Mouse (Mus musculus): ENCODE data around the gene Btbd11. TPM values are rescaled to one million over a fixed set of nuclear protein-coding genes. Genes with fewer than 3 reads are reported as not detected.

Gene Btbd11
- polyA plus RNA-seq, 1 experiment from 2014 or later, result 9.1 TPM

DNA sequence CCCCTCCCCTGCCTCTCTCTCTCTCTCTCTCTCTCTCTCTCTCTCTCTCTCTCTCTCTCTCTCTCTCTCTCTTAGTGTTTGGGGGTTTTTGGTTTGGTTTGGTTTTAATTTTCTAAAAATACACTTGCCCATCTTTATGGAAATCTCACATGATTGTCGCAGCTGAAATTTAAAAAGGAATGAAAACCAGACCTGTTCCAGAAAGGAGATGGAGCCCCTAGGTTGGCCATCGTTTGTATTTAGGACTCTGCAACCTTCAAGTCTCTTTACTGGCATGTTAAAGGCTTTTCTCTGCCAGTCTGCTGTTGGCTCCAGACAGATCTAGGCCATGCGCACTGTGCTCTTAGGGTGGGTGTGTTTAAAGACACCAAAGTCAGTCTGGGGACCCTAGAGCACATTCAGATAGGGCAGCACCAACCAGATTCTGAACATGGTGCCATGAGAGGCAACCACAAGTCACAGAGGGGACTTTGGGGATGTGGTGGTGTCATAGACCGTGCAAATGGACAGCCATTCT is 238.6 kb downstream of the Btbd11 start:
- H3K27me3 ChIP-seq, result 0 out of 2 replicates have a peak, but pooled peaks cover 6% of the 10 kb centered on the region
- peak overlapping the region; percentile 42 for H3K4me3 ChIP-seq (replicated peaks)
- ATAC-seq (ENCODE audit: low FRiP score), result no peak
- no peaks in the 10 kb centered on the region for H3K36me3 ChIP-seq (replicated peaks)
- peaks cover 5% of the 10 kb centered on the region; the same call in 1 of the 2 replicates for H3K4me1 ChIP-seq
- H3K27ac ChIP-seq, result no peak overlapping the region
- WGBS, result 61% methylated on average over 4 of the region's 4 CpGs
- peak overlapping the region; percentile 44; the same call in 1 of the 2 replicates for H3K9ac ChIP-seq
- H3K4me2 ChIP-seq, result peak overlapping the region; percentile 69
- no peaks in the 10 kb centered on the region for H3K9me3 ChIP-seq

DNA sequence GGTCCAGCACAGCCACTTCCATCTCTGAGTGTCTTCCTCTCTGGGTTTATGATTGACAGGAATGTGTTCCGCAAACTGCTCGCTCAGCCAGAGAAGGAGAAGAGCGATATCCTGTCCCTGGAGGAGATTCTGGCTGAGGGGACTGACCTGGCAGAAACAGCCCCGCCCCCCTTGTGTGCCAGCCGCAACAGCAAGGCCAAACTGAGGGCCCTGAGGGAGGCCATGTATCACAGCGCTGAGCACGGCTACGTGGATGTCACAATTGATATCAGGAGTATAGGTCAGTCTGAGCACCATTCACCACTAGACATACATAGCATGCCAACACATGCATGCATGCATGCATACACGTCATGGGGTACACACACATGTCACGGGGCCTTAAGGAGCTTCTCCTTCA is 245.4 kb downstream of the Btbd11 start:
- H3K4me2 ChIP-seq, result no peak overlapping the region
- H3K27me3 ChIP-seq, result no peaks in the 10 kb centered on the region
- H3K27ac ChIP-seq, result no peak overlapping the region
- ATAC-seq (ENCODE audit: low FRiP score), result no peak
- no peak overlapping the region for H3K4me3 ChIP-seq (replicated peaks)
- WGBS, result 91% methylated on average over 10 of the region's 10 CpGs
- H3K9me3 ChIP-seq, result no peaks in the 10 kb centered on the region
- no peak overlapping the region for H3K9ac ChIP-seq
- no peaks in the 10 kb centered on the region for H3K36me3 ChIP-seq (replicated peaks)
- H3K4me1 ChIP-seq, result no peaks in the 10 kb centered on the region

DNA sequence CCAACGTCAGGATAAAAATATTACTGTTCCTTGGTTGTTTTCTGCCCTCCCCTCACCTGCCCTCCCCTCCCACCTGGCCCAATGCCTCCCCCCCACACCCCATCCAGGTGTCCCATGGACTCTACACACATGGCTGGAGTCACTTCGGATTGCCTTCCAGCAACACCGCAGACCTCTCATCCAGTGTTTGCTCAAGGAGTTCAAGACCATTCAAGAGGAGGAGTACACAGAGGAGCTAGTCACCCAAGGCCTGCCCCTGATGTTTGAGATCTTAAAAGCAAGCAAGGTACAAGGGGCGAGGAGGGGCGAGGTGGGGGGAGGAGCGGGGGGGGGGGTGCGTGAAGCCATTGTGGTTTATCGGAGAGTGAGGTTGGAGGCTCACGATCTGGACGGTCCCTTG is 247.0 kb downstream of the Btbd11 start:
- Histone ChIP-seq H3K4me3 (replicated peaks) (no peak overlapping the region), H3K27me3 (no peaks in the 10 kb centered on the region), H3K36me3 (replicated peaks) (no peaks in the 10 kb centered on the region), H3K27ac (no peak overlapping the region), H3K4me2 (no peak overlapping the region), H3K9me3 (no peaks in the 10 kb centered on the region), H3K4me1 (no peaks in the 10 kb centered on the region), H3K9ac (no peak overlapping the region)
- no peak for ATAC-seq (ENCODE audit: low FRiP score)
- WGBS, result 87% methylated on average over 9 of the region's 10 CpGs

DNA sequence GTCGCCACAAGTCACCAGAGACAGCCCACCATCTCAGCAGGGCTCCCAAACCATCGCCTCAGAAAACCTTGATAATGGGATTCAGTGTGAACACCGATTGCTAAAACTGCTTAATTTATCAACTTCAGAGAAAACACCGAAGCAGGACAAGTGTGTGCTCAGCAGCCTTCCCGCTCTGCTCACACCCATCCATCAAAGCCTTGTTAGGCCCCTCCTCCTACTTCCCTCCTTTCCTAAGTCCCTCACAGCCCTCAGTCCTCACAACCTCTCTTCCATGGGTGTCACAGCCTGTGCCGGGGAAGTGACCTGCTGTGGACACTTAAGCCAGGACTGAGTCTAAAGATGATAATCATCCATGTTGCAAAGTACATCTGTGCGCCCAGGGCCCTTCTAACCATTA is 251.0 kb downstream of the Btbd11 start:
- Histone ChIP-seq H3K4me2 (no peak overlapping the region), H3K9me3 (no peaks in the 10 kb centered on the region), H3K9ac (no peak overlapping the region), H3K4me3 (replicated peaks) (no peak overlapping the region), H3K27ac (no peak overlapping the region), H3K27me3 (no peaks in the 10 kb centered on the region), H3K36me3 (replicated peaks) (no peaks in the 10 kb centered on the region), H3K4me1 (no peaks in the 10 kb centered on the region)
- no peak for ATAC-seq (ENCODE audit: low FRiP score)
- 67% methylated on average over 7 of the region's 7 CpGs for WGBS

DNA sequence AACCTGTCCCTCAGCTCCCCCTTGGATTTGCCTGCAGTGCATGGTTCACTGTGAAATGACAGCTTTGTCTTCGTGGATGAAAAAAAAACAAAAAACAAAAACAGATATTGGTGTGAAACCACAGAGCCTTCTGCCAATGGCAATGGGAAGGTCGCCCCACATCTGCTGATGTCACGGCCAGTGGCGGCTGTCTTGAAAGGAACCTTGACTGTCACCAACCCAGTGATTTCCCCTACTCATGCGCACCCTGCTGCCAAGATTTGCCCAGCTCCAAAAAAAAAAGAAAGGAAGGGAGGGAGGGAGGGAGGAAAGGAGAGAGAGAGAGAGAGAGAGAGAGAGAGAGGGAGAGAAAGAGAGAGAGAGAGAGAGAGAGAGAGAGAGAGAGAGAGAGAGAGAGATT is 251.5 kb downstream of the Btbd11 start:
- Histone ChIP-seq H3K36me3 (replicated peaks) (no peaks in the 10 kb centered on the region), H3K9ac (no peak overlapping the region), H3K9me3 (no peaks in the 10 kb centered on the region), H3K27ac (no peak overlapping the region), H3K4me1 (no peaks in the 10 kb centered on the region), H3K4me3 (replicated peaks) (no peak overlapping the region), H3K27me3 (no peaks in the 10 kb centered on the region), H3K4me2 (no peak overlapping the region)
- no peak for ATAC-seq (ENCODE audit: low FRiP score)
- 69% methylated on average over 5 of the region's 5 CpGs for WGBS

DNA sequence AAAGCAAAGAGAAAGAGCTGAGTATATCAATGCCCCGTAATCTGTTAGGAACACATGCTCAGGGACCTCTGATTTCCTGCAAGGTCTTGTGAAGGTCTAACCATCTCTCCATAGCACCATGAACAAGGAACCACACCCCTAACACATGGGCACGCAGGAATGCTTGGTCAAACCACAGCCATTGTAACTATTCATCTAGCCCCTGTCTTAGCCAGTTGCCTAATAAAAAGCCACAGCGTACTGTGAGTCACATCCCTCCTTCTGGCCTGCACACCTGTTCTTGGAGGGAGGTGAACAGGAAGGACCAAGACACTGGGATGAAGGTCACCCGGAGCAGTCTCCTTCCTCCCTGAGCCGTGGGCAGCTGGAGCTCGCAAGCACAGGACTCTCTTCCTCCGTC is 253.0 kb downstream of the Btbd11 start:
- no peaks in the 10 kb centered on the region for H3K9me3 ChIP-seq
- WGBS, result 91% methylated on average over 7 of the region's 7 CpGs
- H3K27ac ChIP-seq, result no peak overlapping the region
- no peak overlapping the region for H3K4me2 ChIP-seq
- H3K27me3 ChIP-seq, result no peaks in the 10 kb centered on the region
- H3K36me3 ChIP-seq (replicated peaks), result no peaks in the 10 kb centered on the region
- no peak overlapping the region for H3K4me3 ChIP-seq (replicated peaks)
- no peak overlapping the region for H3K9ac ChIP-seq
- ATAC-seq (ENCODE audit: low FRiP score), result no peak
- no peaks in the 10 kb centered on the region for H3K4me1 ChIP-seq

DNA sequence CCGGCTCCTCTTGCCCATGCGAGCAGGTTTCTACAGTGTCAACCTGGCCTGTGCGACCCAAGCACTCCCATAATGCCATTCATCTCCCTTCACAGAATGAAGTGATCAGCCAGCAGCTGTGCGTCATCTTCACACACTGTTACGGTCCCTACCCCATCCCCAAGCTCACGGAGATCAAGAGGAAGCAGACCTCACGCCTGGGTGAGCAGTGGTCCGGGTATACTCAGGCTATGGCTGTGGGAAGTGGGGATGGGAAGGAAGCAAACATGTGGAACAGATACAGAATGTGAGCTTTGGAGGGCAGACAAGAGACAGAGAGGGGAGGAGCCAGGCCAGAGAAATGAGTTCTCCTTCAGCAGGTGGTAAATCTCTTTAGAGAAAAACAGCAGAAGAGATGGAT is 253.8 kb downstream of the Btbd11 start:
- H3K4me2 ChIP-seq, result no peak overlapping the region
- H3K9ac ChIP-seq, result no peak overlapping the region
- H3K36me3 ChIP-seq (replicated peaks), result no peaks in the 10 kb centered on the region
- 90% methylated on average over 8 of the region's 8 CpGs for WGBS
- no peaks in the 10 kb centered on the region for H3K9me3 ChIP-seq
- H3K4me1 ChIP-seq, result no peaks in the 10 kb centered on the region
- no peak for ATAC-seq (ENCODE audit: low FRiP score)
- H3K4me3 ChIP-seq (replicated peaks), result no peak overlapping the region
- H3K27ac ChIP-seq, result no peak overlapping the region
- H3K27me3 ChIP-seq, result no peaks in the 10 kb centered on the region

DNA sequence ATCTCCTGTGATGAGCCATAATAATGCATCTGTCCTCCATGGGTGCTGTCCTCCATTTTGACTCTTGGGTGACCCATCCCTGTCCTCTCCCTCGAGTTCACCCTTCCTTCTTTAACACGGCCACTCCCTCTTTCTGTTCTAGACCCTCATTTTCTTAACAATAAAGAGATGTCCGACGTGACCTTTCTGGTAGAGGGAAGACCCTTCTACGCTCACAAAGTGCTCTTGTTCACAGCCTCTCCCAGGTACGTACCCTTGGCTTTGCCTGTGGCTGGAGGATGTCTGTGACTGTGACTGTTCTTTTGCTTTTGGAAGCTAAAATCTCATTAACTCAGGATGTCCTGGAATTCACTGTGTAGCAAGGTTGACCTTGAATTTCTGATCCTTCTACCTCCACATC is 258.7 kb downstream of the Btbd11 start:
- 83% methylated on average over 6 of the region's 6 CpGs for WGBS
- no peak for ATAC-seq (ENCODE audit: low FRiP score)

DNA sequence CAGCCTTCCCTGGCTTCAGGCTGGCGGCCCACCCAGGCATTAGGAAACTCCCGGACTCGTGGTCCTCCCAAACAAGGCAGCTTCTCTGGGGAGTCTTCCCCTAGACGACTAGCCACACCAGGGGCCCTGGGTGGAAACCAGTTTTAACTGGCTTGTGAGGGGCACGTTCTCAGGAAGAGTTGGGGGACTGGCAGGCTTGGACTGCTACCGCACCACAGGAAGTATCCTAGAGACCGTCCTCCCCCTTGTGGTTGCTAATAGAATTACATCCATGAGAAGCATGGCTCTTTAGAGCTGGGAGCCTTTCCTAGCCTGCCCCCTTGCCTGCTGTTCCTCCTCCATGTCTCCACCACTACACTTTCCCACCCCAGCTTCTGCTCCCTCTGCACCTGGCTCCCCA is 265.1 kb downstream of the Btbd11 start:
- peak; percentile 73 for ATAC-seq (ENCODE audit: low FRiP score)
- 32% methylated on average over 7 of the region's 7 CpGs for whole genome bisulfite sequencing
- no peak overlapping the region for H3K4me2 ChIP-seq

More for the DNA sequence above, 258.7 kb downstream of the Btbd11 start:
- no peaks in the 10 kb centered on the region for H3K4me1 ChIP-seq
- no peaks in the 10 kb centered on the region for H3K9me3 ChIP-seq
- H3K4me2 ChIP-seq, result no peak overlapping the region
- H3K4me3 ChIP-seq (replicated peaks), result no peak overlapping the region
- no peaks in the 10 kb centered on the region for H3K27me3 ChIP-seq
- H3K27ac ChIP-seq, result no peak overlapping the region
- no peaks in the 10 kb centered on the region for H3K36me3 ChIP-seq (replicated peaks)
- H3K9ac ChIP-seq, result no peak overlapping the region

DNA sequence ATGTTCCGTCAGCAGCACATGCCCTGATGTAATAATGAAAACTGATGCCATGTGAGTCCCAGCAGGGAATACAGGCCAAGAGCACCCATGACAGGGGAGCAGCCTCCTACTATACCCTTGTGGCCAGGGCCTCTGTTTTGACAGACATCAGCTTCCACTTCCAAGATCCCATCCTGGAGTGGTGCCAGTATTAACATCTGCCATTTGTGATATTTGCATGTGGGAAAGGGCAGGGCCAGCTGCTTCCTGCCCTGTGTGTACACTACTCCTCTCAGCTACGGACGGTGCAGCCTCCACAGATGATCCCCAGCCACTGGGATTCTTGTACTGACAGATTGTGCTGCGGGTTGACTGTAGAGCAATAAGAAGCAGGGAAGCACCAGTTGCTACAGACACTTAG is 269.3 kb downstream of the Btbd11 start:
- Histone ChIP-seq H3K4me3 (replicated peaks) (no peak overlapping the region), H3K4me1 (0 out of 2 replicates have a peak, but pooled peaks cover 4% of the 10 kb centered on the region), H3K36me3 (replicated peaks) (no peaks in the 10 kb centered on the region), H3K9me3 (no peaks in the 10 kb centered on the region), H3K4me2 (no peak overlapping the region), H3K9ac (no peak overlapping the region), H3K27ac (no peak overlapping the region), H3K27me3 (no peaks in the 10 kb centered on the region)
- 70% methylated on average over 4 of the region's 4 CpGs for WGBS
- ATAC-seq (ENCODE audit: low FRiP score), result no peak

More for the DNA sequence above, 265.1 kb downstream of the Btbd11 start:
- no peaks in the 10 kb centered on the region for H3K27me3 ChIP-seq
- H3K9me3 ChIP-seq, result no peaks in the 10 kb centered on the region
- no peak overlapping the region for H3K4me3 ChIP-seq (replicated peaks)
- no peak overlapping the region for H3K9ac ChIP-seq
- 0 out of 2 replicates have a peak, but pooled peaks cover 4% of the 10 kb centered on the region for H3K4me1 ChIP-seq
- no peak overlapping the region for H3K27ac ChIP-seq
- no peaks in the 10 kb centered on the region for H3K36me3 ChIP-seq (replicated peaks)

DNA sequence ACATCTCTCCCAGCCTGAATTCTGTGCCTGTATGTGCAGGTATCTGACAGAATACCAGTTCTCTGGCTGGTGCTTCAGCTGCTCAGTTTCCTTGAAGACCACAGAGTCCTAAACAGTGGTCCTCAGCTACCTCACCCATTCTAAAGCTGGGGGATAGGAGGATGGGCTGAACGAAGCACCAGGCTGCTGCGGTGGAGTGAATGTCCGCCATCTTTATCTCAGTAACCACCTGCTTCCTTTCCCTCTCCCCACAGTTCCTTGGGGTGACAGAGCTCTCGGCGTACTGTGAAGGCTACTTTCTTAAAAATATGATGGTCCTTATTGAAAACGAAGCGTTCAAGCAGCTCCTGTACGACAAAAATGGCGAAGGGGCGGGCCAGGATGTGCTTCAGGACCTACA is 271.3 kb downstream of the Btbd11 start:
- H3K27me3 ChIP-seq, result no peaks in the 10 kb centered on the region
- H3K4me2 ChIP-seq, result no peak overlapping the region
- 0 out of 2 replicates have a peak, but pooled peaks cover 4% of the 10 kb centered on the region for H3K4me1 ChIP-seq
- H3K9me3 ChIP-seq, result no peaks in the 10 kb centered on the region
- no peak overlapping the region for H3K9ac ChIP-seq
- no peak for ATAC-seq (ENCODE audit: low FRiP score)
- 94% methylated on average over 10 of the region's 10 CpGs for WGBS
- no peaks in the 10 kb centered on the region for H3K36me3 ChIP-seq (replicated peaks)
- no peak overlapping the region for H3K27ac ChIP-seq
- no peak overlapping the region for H3K4me3 ChIP-seq (replicated peaks)

DNA sequence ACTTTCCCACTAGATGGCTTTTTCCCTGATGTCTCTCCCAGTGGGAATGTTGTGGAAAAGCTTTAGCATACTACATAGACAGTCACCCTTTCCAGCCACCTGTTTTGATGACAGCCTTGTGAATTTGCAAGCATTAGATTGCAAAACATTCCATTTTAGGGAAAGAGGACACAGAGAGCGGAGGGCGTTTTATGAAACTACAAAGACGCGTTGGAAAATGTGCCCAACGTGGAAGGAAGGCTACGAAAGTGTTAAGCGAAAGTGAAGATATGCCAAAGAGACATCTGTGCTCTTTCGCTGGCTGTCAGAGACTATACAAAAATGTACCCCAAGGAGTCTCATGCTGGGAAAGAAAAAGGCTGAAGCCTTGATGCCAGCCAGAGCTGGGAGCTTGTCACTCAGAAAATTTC is 286.9 kb downstream of the Btbd11 start:
- Histone ChIP-seq H3K27me3 (peaks cover under 1% of the 10 kb centered on the region; the same call in 1 of the 2 replicates), H3K9me3 (no peaks in the 10 kb centered on the region), H3K27ac (no peak overlapping the region), H3K4me2 (no peak overlapping the region), H3K36me3 (replicated peaks) (no peaks in the 10 kb centered on the region), H3K9ac (no peak overlapping the region), H3K4me3 (replicated peaks) (no peak overlapping the region), H3K4me1 (no peaks in the 10 kb centered on the region)
- no peak for ATAC-seq (ENCODE audit: low FRiP score)
- 90% methylated on average over 8 of the region's 8 CpGs for WGBS

DNA sequence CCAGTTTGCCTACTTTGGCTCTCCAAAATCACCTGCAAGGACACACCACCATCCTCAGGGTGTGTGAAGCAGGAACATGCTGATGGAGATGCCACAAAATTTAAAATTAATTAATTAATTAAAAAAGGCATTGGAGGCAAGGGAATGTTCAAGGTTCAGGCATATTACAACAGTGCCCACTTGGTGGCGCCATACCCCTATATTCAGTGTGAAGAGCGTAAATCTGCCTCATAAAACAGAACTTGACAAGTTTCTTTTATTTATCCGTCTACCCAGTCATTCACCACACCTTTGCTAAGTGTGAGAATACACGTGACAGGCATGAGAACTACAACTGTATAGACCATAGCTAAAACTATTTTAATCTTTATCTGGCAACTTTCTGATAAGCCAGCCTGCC is 292.0 kb downstream of the Btbd11 start:
- Histone ChIP-seq H3K9me3 (no peaks in the 10 kb centered on the region), H3K4me3 (replicated peaks) (no peak overlapping the region), H3K4me1 (no peaks in the 10 kb centered on the region), H3K9ac (no peak overlapping the region), H3K27me3 (peaks cover 2% of the 10 kb centered on the region; the same call in 1 of the 2 replicates), H3K36me3 (replicated peaks) (no peaks in the 10 kb centered on the region), H3K27ac (no peak overlapping the region), H3K4me2 (no peak overlapping the region)
- no peak for ATAC-seq (ENCODE audit: low FRiP score)
- 29% methylated on average over 4 of the region's 4 CpGs for WGBS
